Mouse (Mus musculus): Measurements from ENCODE around the gene Mtrf1.

DNA sequence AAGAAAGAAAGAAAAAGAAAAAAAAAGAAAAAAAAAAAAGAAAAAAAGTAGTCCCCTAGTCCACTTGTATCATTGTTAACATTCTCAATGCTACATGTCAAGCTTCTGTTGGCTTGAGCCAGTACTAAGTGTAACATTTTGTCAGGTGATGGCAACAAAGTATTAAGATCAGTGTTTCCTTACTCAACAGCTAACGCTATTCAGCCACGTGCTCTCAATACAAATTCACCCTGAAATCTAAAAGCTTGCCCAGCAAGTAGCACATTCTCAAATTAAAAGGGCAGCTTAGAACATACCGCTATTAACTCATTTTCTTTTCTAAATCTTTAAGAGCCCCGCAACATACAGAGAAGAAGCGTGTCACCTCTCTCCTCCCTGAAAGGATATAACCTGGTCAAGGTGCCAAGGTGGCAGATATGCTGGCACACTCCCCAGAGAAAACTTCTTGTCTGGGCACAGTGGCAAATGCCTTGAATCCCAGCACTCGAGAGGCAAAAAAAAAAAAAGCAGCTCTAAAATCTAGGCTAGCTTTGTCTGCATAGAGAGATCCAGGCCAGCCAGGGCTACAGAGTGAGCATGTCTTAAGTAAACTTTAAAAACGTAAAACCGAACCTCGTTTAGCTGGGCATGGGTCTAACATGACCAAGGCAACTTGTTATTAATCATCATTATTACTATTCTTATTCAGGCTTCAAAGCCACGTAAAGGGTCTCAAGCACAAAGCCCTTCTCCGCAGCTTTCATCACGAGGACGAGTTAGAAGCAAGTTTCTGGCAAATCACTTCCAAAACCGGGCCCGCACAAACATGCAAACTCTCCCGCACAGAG lies 7.9 kb upstream of the Mtrf1 start:
- TF ChIP-seq POLR2A (IDR thresholded peaks at IDR 0.05; ENCODE audit: low read depth, low read length) = no peak
- no peak for TF ChIP-seq CTCF (IDR thresholded peaks at IDR 0.05; ENCODE audit: extremely low read depth, insufficient read length, insufficient replicate concordance, low read depth, low read length)

All from small intestine, adult 2 months (tissue).